Mouse (Mus musculus) spleen, postnatal 4 days (tissue): Measurements from ENCODE around the gene Parvg.
A peak's percentile ranks its signal among the peaks of the same experiment; 100 is the strongest.
"Not testable (repeated sequence)": the region's sequence is repeated elsewhere in the genome, so short reads cannot be mapped to it uniquely, and the experiment has no call there.

Source experiments
- DNase-seq, 2 experiments: peaks; one replicate each; pipeline ENCODE4 v3.0.0; 2022; ENCODE audit warnings: low spot score in 2 of 2

Parvg gene

DNA sequence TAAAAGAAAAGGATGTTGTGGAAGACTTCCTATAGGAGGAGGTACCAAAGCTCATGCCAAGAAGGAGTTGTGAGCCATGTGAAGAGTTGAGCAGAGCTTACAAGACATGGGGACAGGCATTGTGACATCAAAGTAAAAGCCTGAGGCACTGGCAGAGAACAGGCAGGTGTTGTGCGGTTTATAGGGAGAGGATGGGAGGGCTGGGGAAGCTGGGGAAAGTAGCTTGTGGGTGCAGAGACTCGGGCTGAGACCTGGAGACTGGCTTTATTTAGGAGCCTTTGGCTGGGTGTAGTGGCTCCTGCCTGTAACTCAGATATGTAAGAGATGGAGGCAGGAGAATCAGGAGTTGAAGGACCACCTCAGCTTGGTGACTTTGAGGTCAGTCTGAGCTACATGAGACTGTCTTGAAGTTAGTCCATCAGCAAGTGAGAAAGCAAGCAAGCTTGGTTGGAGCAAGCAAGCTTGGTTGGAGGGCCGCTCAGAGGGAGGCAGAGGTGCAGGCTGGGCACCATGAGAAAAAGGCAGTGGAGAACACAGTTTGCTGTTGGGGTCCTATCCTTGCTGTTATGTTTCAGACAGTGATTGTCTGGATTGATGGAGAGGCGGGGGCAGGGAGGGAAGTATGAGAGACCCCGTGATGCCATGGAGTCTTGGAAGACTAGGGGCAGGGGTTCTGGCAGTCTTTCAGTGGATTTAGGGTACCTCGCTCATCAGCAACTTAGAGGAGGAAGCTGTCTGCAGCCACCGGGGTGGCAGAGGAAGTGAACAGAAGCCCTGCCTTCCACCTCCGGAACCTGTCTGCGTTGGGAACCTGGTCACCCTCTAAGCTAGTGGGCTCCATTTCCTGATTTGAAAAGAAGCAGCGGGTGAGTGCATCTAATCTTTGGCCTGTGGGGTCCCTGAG lies at the start of gene Parvg:
Gene Parvg, plus strand, starts transcription at position 61 of the 904 bp plus-strand sequence.
- peak; percentile 50 to 79 for DNase-seq

DNA sequence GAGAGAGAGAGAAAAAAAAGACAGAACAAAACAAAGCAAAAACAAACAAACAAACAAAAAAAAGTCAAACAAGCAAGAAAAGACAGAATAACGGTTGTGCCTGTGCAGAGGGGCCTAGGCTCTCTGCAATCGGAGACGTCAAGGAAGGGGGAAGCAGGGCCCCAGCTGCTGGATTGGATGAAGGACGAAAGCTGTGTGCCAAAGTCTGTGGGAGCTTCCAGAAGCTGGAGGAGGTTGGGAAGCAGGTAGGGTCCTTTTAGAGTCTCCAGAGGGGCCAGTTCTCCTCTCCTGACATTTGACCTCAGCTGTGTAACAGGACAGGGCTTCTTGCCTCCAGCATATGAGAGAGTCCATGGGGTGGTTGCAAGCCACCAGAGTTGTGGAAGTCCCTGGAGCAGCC lies 47.8 kb upstream of the Parvg start:
- no peak for DNase-seq

DNA sequence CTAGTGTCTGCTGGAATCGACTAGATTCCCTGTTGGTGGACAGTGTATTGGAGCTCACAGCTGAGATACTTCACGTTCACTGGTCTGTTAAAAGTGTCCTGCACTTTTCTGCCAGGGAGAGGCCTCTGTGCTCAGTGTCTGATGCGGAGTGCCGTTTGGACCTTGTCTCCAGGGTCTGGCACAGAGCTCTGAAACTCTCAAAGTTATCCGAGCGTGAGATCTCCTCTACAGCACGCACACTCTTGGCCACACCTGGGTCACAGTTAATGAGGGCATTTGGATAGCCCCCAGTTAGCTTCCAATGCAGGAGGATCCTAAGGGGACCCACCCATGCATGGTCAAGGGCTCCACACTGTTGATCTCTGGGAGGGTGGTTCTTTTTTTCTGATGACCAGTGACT lies 45.7 kb upstream of the Parvg start:
- DNase-seq, result no peak

DNA sequence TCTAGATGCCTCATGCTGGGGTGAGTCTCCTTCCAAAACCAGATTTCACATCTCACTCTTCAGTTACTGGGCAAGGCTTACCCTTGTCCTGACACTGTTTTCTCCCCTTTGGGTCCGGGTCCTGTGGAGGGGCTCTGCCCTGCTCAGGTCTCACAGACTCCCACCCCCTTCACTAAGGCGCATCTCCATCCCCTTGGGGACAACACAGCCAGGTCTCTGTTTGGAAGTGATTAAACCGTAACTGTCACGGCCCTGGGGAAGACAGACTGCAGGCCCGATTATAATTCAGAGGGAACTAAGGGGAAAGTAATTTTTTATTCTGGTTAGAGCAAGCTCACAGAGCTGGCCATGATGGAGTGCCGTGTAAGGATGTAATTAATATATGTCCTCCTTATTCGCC lies 45.2 kb upstream of the Parvg start:
- DNase-seq, result no peak

DNA sequence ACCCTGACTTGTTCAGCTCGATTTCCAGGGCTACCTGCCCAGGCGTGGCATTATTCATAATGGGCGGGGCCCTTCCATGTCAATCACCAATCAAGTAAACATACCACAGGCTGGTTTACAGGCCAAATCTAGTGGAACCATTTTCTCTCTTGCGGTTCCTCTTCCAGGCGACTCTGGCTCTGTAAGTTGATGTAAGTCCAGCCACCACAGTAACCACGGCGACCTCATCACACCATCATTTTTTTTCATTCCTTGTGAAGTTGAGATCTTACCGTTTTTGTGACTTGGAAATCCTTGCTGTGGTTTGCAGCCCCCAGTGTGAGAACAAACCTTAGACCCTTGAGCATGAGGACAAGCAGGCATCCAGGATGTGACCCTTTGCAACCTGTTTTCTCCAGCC lies 43.5 kb upstream of the Parvg start:
- no peak for DNase-seq

DNA sequence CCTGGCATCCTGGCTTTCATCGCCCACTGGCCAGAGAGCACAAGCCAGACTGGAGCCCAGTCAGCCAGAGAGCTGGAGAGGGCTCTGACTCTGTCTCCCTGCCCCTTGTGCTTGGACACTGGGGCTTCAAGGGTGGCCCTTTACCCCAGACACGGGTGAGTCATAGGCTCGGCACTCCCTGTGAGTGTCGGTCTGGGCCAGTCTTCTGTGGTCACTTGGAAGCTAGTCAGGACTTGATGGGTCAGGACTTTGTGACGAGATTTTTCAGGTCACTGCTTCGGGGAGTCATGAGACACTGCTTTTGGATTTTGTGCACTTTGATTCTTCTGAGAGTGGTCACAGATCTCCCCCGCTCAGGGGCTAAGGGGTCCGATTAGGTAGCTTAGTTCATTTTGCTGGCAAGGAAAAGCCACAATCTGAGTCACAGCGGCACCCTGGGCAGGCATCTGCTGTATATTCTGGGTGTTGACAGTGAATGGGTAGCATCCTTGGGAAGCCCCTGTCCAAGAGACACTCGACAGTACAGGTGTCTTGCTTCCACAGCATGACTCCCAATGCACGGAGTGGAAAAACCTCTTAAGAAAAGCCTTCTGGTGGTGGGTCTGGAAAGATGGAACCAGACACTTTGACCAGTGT lies 43.0 kb upstream of the Parvg start:
- no peak for DNase-seq

DNA sequence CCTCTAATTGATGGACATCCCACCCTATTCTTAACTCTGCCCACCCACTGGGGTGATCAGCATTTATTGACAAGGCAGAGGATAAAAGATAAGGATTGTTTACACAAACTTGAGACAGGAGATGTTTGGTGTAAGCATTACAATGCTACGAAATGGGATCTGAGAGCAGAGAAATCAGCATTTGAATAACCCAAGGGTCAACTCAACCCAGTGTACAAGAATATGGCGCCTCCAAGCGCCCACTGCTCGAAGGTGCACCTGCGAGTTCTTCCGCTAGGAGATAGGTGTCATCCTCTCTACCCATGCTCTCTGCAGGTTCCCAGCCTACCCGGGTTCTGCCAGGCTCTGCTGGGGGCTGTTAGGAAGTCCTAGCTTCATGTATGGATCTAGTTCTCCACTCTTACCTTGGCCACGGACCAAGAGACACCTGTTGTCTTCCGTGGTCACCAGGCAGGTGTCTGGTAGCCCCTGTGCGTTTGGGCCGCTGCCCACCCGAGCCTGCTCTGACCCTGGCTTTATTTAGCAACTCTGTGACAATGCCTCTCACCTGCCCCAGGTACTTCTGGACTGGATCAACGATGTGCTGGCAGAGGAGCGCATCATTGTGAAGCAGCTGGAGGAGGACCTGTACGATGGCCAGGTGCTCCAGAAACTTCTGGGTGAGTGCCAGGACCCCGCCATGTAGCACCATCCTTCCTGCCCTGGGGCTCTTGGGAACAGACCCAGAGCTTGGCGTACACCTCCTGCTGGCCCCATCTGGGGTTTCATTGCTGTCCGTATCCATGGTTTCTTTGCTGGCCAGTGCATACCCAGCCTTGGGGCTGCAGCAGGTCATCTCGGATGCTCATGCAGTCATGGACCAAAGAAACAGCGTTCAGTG lies 41.4 kb upstream of the Parvg start:
- no peak for DNase-seq

DNA sequence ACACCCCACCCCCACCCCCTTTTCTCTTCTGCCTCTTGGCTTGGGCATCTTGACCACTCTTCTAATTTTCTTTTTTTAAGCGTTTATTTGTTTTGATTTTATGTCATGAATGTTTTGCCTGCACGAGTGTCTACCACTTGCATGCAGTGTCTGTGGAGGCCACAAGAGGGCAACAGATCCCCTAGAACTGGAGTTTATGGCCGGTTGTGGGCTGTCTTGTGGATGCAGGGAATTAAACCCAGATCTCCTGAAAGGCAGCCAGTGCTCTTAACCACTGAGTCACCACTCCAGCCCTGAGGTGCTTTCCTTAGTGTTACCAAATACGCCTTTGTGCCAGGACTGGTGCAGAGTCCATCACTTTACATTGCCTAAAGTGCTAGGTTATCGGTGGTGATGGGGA lies 39.8 kb upstream of the Parvg start:
- peak; percentile 52 to 76 for DNase-seq

DNA sequence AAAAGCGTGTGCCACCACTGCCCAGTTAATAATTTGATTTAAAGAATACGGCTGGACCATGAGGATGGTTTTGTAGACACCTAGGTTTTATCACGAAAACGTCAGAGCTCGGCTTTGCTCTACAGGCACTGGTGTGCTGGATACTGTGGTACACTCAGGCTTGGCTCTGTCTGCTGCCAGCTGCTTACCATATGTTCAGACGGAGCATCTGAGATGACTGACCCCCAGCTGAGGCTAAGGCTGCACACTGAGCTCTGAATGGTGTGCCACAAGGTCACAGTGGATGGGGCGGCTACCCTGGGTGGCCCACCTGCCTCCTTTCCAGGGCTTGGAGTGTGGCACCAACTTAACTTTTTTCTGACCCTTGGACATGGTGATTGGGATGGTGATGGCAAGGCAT lies 38.4 kb upstream of the Parvg start:
- no peak for DNase-seq

DNA sequence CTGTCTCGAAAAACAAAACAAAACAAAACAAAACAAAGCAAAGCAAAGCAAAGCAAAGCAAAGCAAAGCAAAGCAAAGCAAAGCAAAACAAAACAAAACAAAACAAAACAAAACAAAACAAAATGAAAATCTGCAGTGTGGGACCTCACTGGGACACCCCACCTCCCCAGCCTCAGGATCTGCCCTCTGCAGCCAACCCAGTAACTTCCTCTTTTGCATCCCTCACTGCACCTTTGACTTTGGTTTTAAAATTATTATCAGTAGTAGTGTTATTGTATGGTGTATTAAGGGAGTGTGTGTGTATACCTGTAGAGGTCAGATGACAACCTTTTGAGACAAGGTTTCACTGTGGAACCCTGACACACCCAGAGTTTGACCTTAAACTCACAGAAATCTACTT lies 34.9 kb upstream of the Parvg start:
- DNase-seq, result not testable (repeated sequence)

DNA sequence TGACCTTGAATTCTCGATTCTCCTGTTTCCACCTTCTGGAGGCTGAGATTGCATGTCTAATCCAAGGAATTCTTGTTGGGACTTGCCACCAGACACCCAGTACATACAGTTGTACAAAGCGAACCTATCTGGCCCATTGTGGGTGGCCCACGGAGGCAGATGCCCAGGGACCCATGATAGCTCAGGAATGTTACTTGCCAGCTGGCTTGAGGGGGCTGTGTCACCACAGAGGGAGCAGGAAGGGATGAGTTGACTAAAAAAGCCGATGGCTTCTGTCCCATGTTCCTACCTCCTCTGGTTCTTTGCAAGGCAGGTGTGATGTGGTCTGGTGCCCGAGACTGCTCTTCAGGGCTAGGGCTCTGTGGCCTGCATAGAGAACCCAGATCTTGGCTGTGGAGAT lies 32.7 kb upstream of the Parvg start:
- no peak for DNase-seq

DNA sequence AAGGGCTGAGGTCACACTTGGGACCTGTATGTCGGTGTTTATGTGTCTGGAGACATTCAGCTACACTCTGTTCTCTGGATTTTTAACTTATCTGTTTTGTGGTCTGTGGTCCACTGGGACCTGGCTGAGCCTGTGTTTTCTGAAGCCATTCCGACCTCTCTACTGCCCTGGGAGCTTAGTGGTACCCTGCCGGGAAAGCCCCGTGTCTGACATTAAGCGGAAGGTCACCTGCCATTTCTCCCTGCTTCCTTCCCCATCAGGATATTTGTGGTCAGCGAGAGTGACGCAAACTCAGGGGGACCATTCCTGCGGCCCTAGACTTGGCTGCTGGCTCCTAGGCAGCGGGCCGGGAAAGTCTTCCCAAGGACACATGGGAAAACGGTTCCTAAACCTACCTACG lies 30.2 kb upstream of the Parvg start:
- no peak for DNase-seq

DNA sequence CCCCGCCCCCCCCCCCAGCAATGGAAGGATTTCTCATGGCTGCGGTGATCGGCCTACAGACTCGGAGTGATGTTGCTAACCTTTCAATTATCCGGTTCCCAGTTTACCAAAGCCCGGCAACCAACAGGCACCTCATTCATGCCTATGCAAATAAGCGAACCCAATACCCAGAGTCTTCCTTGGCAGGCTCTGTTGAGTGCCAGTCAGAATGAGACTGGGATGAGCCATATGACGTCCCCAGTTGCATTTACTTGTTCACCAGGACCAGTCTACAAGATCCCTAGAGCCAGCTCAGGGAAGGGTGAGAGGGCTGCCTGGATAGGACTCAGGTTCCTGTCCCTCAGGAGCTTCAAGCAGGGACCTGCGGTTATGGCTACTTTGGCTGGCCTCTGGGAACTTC lies 29.4 kb upstream of the Parvg start:
- DNase-seq, result no peak

DNA sequence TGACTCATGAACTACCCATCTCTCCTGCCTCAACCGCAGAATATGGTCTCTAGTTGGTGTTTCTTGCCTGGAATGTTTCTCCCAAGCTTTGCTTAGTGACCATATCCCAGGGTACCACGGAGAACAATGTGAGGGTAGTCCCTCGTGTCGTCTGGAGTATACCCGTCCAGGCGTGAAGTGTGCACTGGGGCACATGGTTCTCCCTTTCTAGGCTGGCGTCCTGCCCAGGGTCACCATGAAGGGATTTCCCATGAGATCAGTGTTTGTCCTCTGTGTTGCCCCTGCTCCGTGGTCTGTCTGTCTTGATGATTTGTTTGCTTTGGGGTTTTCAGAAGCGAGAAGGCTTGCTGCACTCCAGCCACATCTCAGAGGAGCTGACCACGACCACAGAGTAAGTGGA lies 28.6 kb upstream of the Parvg start:
- no peak for DNase-seq

DNA sequence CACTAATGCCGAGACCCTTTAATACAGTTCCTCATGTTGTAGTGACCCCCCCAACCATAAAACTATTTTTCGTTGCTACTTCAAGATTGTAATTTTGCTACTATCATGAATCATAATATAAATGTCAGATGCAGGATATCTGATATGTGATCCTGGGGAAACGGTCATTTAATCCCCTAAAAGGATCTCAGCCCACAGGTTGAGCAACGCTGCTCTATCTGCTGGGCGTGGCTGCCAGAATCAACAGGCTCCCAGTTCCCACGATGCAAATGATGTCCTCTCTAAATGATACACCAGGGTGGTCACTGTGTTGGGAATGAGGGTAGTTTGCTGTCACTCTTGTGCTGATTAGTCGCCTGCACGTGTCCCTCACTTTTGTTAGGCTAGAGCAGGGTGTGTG lies 26.4 kb upstream of the Parvg start:
- no peak for DNase-seq

DNA sequence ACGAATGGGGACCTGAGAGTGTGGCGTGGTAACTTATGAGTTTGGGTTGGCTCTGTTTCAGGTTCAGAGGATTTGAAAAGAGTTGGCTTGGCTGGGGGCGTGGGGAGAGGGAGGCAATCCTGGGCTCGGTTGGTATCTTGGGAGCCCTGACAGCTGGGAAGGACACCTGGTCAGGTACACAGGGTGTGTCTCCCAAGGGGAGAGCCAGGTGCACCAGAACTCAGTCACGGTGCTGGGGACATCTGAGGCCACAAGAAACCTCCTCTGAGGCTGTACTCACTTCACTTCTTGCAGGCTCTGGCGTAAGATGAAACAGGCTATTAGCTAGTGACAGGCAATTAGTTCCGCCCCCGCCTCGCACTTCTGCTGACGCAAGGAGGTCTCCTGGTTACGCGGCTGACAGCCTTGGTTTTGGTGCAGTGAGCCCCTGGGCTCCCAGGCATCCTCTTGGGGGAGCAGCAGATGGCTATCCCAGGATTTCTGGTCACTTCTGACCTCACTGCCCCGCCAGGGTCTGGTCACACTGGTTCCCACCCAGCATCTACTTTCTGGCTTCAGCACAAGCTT lies 24.9 kb upstream of the Parvg start:
- DNase-seq, result no peak

DNA sequence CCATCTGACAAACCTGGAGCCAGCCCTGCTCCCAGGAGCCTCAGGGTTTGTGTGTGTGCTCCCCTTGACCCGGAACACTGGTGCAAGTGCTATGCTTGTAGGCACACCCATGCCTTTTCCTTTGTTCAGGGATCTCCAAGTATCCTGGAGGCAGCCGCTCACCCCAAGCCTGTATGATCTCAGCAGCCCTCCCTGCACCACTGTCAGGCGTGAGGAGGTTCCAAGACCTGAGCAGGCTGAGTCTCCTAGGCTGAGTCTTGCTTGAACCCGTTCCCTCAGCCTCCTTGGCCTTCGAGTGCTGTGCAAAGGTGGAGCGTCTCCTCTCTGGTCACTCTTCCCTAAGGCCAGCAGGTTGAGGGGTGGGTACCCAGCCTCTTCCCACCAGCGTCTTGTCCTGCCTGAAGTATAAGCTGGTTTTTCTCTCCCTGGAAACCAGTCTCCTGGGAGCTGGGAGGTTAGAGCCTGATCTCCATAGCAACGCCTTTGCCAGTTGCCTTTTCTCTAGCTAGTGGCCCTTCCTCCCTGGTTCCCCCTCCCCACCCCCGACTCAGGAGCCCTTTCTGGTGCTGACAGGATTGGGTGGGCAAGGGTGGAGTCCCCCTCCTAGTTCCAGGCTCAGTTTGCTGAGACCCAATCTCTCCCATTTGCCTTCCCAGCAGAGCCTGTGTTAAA lies 24.0 kb upstream of the Parvg start:
- DNase-seq, result no peak

DNA sequence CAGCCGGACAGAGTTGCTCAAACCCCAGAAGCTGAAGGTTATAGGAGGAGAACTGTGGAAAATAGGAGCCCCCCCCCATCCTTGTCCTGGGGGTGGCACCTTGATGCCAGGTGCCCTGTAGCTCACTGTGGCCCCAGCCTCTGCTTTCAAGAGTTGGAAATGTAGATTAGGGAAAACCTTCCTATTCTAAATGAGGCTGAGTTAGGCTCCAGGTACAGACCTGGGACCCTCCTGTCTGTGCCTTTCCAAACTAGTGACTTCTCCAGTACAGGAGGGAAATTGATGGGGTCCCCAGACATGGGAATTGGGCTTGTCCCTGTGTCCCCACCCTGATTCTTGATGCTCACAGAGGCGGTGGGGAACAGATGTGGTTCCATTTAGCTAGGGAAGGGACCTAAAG lies 23.2 kb upstream of the Parvg start:
- no peak for DNase-seq

DNA sequence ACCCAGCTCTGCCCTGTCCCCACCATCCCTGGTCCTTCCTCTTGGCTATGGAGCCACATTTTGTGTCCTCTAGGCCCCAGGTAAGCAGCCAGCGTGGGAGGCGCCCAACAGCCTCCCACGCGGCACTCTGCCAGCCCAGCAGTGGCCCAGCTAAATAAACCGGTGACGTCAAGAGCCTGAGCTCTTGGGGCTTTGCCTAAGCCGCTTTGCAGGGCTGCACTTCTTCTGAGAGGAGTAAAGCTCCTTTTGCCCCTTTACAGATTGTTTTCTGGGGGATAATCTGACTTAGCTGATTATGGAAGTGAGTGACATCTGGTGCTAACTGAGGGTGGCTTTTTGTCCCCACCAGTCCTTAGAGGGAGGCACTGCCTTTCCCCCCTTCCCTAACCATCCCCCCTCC lies 22.8 kb upstream of the Parvg start:
- DNase-seq, result no peak

DNA sequence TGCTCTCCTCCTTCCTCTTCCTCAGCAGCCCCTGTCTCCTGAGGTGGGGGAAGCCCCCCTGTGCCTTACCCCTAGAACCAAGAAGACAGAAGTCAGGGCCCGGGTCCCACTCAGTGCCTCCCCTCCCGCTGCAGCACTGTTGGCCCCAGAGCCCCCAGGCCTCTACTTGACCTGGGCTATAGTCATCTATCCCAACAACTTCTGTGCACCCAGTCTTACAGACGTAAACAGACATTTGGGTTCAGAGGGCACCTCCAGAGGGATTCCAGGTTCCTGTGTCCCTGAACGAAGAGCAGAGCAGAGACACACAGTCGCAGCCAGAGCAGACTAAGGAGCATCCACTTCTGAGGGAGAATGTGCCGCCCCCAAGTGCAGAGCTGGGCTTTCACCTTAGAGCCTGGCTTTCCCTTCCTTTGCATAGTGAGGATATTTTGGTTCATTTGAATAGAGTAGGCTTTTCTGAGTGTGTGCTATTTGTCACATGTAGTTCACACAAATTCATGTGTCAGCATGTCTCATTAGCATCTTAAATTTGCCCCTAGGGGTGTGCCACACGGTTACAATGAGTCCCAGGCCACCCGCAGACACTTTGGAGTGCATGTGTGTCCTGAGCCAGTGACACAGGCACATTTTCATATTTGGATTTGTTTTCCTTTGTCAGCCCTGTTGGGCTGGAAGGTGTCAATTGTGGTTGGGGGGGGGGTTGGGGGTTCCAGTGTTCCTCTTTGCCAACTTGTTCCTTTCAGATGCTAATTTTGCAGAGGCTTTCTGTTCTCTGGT lies 22.0 kb upstream of the Parvg start:
- no peak for DNase-seq

DNA sequence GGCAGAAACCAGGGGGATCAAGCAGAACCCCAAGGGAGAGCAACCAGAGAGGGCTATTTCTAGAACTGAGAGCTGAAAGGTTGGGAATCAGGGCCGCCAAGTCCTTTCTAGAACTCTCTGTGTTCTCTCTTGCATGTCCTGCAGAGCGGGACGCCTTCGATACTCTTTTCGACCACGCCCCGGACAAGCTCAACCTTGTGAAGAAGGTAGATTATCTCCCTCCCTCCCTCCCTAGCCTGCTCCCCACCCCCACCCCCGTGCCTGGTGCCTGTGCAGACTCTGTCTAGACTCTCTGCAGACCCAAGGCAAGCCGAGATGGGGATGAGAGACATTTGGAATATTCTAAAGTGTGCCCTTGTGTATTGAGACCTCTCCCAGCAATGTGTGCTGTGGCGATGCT lies 20.6 kb upstream of the Parvg start:
- no peak for DNase-seq
